Mouse (Mus musculus): ENCODE measurements around the gene Astn2. TPM values are rescaled to one million over a fixed set of nuclear protein-coding genes. Genes with fewer than 3 reads are reported as not detected.

The Astn2 gene
- polyA plus RNA-seq, 1 experiment: not detected

- Histone ChIP-seq H3ac (ENCODE audit: control insufficient read depth, insufficient read length) (no peak overlapping the region), H3K36me3 (ENCODE audit: control insufficient read depth, insufficient read depth) (no peaks in the 10 kb centered on the region), H3K4me2 (ENCODE audit: low read depth) (no peak overlapping the region), H3K79me2 (ENCODE audit: control insufficient read depth, insufficient read depth) (no peaks in the 10 kb centered on the region), H3K27me3 (ENCODE audit: control insufficient read depth, insufficient read depth, insufficient read length) (peaks cover 4% of the 10 kb centered on the region), H3K4me3 (no peak overlapping the region)
- TF ChIP-seq TCF3 (IDR thresholded peaks at IDR 0.05; ENCODE audit: insufficient read length, low read depth) (no peak), SRF (IDR thresholded peaks at IDR 0.05; ENCODE audit: control insufficient read depth, insufficient read length, low read depth) (no peak), E2F4 (IDR thresholded peaks at IDR 0.05; ENCODE audit: insufficient read depth) (no peak), CEBPB (IDR thresholded peaks at IDR 0.05; ENCODE audit: insufficient read depth, poor library complexity, severe bottlenecking) (no peak), TCF12 (IDR thresholded peaks at IDR 0.05; ENCODE audit: insufficient read depth, poor library complexity, severe bottlenecking) (no peak), MAX (IDR thresholded peaks at IDR 0.05; ENCODE audit: low read depth) (no peak), POLR2AphosphoS2 (IDR thresholded peaks at IDR 0.05; ENCODE audit: insufficient read length, low read depth) (no peak), MYOD1 (IDR thresholded peaks at IDR 0.05; ENCODE audit: control insufficient read depth in 1 of 3, insufficient read length in 2 of 3, low read depth in 2 of 3) (no peak), POLR2A (IDR thresholded peaks at IDR 0.05; ENCODE audit: insufficient read length, low read depth) (no peak), REST (IDR thresholded peaks at IDR 0.05; ENCODE audit: insufficient read depth, insufficient read length) (no peak)
Observed at GRCm38 (mm10) chr4:65589780-65590179, 814.6 kb downstream of the Astn2 start.

GRCm38 (mm10) chr4:65586947-65587346 lies 817.5 kb downstream of the Astn2 start:
- no peak for TF ChIP-seq USF1 (IDR thresholded peaks at IDR 0.05; ENCODE audit: low read depth)
- TF ChIP-seq MYOG (IDR thresholded peaks at IDR 0.05; ENCODE audit: control insufficient read depth in 1 of 3, insufficient read depth in 1 of 3, insufficient read length in 2 of 3, low read depth in 2 of 3): no peak
- no peak for TF ChIP-seq MAX (IDR thresholded peaks at IDR 0.05; ENCODE audit: low read depth)
- no peak for TF ChIP-seq TCF12 (IDR thresholded peaks at IDR 0.05; ENCODE audit: insufficient read depth, poor library complexity, severe bottlenecking)
- no peak for TF ChIP-seq MYOD1 (IDR thresholded peaks at IDR 0.05; ENCODE audit: control insufficient read depth in 1 of 3, insufficient read length in 2 of 3, low read depth in 2 of 3)
- no peak for TF ChIP-seq REST (IDR thresholded peaks at IDR 0.05; ENCODE audit: insufficient read depth, insufficient read length)
- no peak for TF ChIP-seq POLR2A (IDR thresholded peaks at IDR 0.05; ENCODE audit: insufficient read length, low read depth)
- no peak for TF ChIP-seq CEBPB (IDR thresholded peaks at IDR 0.05; ENCODE audit: insufficient read depth, poor library complexity, severe bottlenecking)
- no peak for TF ChIP-seq TCF3 (IDR thresholded peaks at IDR 0.05; ENCODE audit: insufficient read length, low read depth)
- TF ChIP-seq POLR2AphosphoS2 (IDR thresholded peaks at IDR 0.05; ENCODE audit: insufficient read length, low read depth): no peak
- TF ChIP-seq SRF (IDR thresholded peaks at IDR 0.05; ENCODE audit: control insufficient read depth, insufficient read length, low read depth): no peak
- no peak for TF ChIP-seq E2F4 (IDR thresholded peaks at IDR 0.05; ENCODE audit: insufficient read depth)
- no peaks in the 10 kb centered on the region for H3K36me3 ChIP-seq (ENCODE audit: control insufficient read depth, insufficient read depth)
- H3K27me3 ChIP-seq (ENCODE audit: control insufficient read depth, insufficient read depth, insufficient read length): peaks cover 2% of the 10 kb centered on the region
- H3K4me3 ChIP-seq: no peak overlapping the region
- no peak overlapping the region for H3K4me2 ChIP-seq (ENCODE audit: low read depth)
- no peaks in the 10 kb centered on the region for H3K79me2 ChIP-seq (ENCODE audit: control insufficient read depth, insufficient read depth)
- H3ac ChIP-seq (ENCODE audit: control insufficient read depth, insufficient read length): no peak overlapping the region

- H3K36me3 ChIP-seq (ENCODE audit: control insufficient read depth, insufficient read depth): no peaks in the 10 kb centered on the region
- no peak overlapping the region for H3ac ChIP-seq (ENCODE audit: control insufficient read depth, insufficient read length)
- no peak overlapping the region for H3K4me3 ChIP-seq
- H3K27me3 ChIP-seq (ENCODE audit: control insufficient read depth, insufficient read depth, insufficient read length): no peaks in the 10 kb centered on the region
- H3K4me2 ChIP-seq (ENCODE audit: low read depth): no peak overlapping the region
- H3K79me2 ChIP-seq (ENCODE audit: control insufficient read depth, insufficient read depth): no peaks in the 10 kb centered on the region
- TF ChIP-seq CEBPB (IDR thresholded peaks at IDR 0.05; ENCODE audit: insufficient read depth, poor library complexity, severe bottlenecking) (no peak), MAX (IDR thresholded peaks at IDR 0.05; ENCODE audit: low read depth) (no peak), SRF (IDR thresholded peaks at IDR 0.05; ENCODE audit: control insufficient read depth, insufficient read length, low read depth) (no peak), POLR2AphosphoS2 (IDR thresholded peaks at IDR 0.05; ENCODE audit: insufficient read length, low read depth) (no peak), TCF3 (IDR thresholded peaks at IDR 0.05; ENCODE audit: insufficient read length, low read depth) (no peak), TCF12 (IDR thresholded peaks at IDR 0.05; ENCODE audit: insufficient read depth, poor library complexity, severe bottlenecking) (no peak), MYOG (IDR thresholded peaks at IDR 0.05; ENCODE audit: control insufficient read depth in 1 of 3, insufficient read depth in 1 of 3, insufficient read length in 2 of 3, low read depth in 2 of 3) (no peak), POLR2A (IDR thresholded peaks at IDR 0.05; ENCODE audit: insufficient read length, low read depth) (no peak)
Observed at GRCm38 (mm10) chr4:65580254-65580653, 824.2 kb downstream of the Astn2 start.

- Histone ChIP-seq H3K27me3 (ENCODE audit: control insufficient read depth, insufficient read depth, insufficient read length) (no peaks in the 10 kb centered on the region), H3K4me3 (no peak overlapping the region), H3ac (ENCODE audit: control insufficient read depth, insufficient read length) (no peak overlapping the region), H3K36me3 (ENCODE audit: control insufficient read depth, insufficient read depth) (no peaks in the 10 kb centered on the region), H3K79me2 (ENCODE audit: control insufficient read depth, insufficient read depth) (no peaks in the 10 kb centered on the region), H3K4me2 (ENCODE audit: low read depth) (no peak overlapping the region)
- no peak for TF ChIP-seq MYOG (IDR thresholded peaks at IDR 0.05; ENCODE audit: control insufficient read depth in 1 of 3, insufficient read depth in 1 of 3, insufficient read length in 2 of 3, low read depth in 2 of 3)
- no peak for TF ChIP-seq USF1 (IDR thresholded peaks at IDR 0.05; ENCODE audit: low read depth)
- no peak for TF ChIP-seq REST (IDR thresholded peaks at IDR 0.05; ENCODE audit: insufficient read depth, insufficient read length)
- no peak for TF ChIP-seq TCF12 (IDR thresholded peaks at IDR 0.05; ENCODE audit: insufficient read depth, poor library complexity, severe bottlenecking)
- TF ChIP-seq E2F4 (IDR thresholded peaks at IDR 0.05; ENCODE audit: insufficient read depth): no peak
- TF ChIP-seq POLR2A (IDR thresholded peaks at IDR 0.05; ENCODE audit: insufficient read length, low read depth): no peak
- no peak for TF ChIP-seq MYOD1 (IDR thresholded peaks at IDR 0.05; ENCODE audit: control insufficient read depth in 1 of 3, insufficient read length in 2 of 3, low read depth in 2 of 3)
- TF ChIP-seq POLR2AphosphoS2 (IDR thresholded peaks at IDR 0.05; ENCODE audit: insufficient read length, low read depth): no peak
- no peak for TF ChIP-seq SRF (IDR thresholded peaks at IDR 0.05; ENCODE audit: control insufficient read depth, insufficient read length, low read depth)
- TF ChIP-seq TCF3 (IDR thresholded peaks at IDR 0.05; ENCODE audit: insufficient read length, low read depth): no peak
- no peak for TF ChIP-seq CEBPB (IDR thresholded peaks at IDR 0.05; ENCODE audit: insufficient read depth, poor library complexity, severe bottlenecking)
- TF ChIP-seq MAX (IDR thresholded peaks at IDR 0.05; ENCODE audit: low read depth): no peak
Observed at GRCm38 (mm10) chr4:65565493-65565892, 838.9 kb downstream of the Astn2 start.

Measured in myocyte (in vitro differentiated cells).